Mouse (Mus musculus) thymus, adult 2 months (tissue): ENCODE data around the gene Klhdc2.

Experiments
- CTCF ChIP-seq: fragments of 200-500 bp; IDR thresholded peaks from 2 replicates; pipeline ENCODE4 v1.5.1; 2012; ENCODE audit warnings: mild to moderate bottlenecking, control low read depth, low read length, moderate library complexity, borderline replicate concordance; ENCODE audit not compliant: control insufficient read depth, poor library complexity, insufficient read depth; ENCODE audit errors: extremely low read depth
- POLR2A ChIP-seq: fragments of 200-500 bp; IDR thresholded peaks from 2 replicates; pipeline ENCODE4 v1.6.1; 2012; ENCODE audit warnings: mild to moderate bottlenecking, low read length, control low read depth, moderate library complexity; ENCODE audit not compliant: control insufficient read depth, poor library complexity, insufficient read depth; ENCODE audit errors: extremely low read depth

DNA sequence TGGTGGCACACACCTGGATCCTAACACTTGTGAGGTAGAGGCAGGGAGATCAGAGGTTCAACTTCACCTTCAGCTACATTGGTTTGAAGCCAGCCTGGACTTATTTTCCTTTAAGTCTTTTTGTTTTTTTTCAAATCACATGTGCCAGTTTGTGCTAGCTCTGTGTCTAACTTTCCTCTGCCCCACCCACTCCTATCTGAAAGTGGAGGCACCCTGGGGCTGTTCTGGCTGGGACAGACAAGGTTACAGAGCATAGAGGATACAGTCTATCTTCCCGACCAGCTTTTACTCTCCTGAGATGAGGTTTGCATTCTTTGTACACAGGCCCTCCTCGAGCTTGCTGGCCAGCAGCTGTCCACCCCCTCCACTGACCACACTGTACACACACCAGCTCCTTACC, 2.7 kb upstream of the Klhdc2 start:
- no peak for TF ChIP-seq CTCF
- TF ChIP-seq POLR2A: no peak
